Comparison of ENCODE assay signal across 19 mouse cellular contexts in the genomic region with DNA sequence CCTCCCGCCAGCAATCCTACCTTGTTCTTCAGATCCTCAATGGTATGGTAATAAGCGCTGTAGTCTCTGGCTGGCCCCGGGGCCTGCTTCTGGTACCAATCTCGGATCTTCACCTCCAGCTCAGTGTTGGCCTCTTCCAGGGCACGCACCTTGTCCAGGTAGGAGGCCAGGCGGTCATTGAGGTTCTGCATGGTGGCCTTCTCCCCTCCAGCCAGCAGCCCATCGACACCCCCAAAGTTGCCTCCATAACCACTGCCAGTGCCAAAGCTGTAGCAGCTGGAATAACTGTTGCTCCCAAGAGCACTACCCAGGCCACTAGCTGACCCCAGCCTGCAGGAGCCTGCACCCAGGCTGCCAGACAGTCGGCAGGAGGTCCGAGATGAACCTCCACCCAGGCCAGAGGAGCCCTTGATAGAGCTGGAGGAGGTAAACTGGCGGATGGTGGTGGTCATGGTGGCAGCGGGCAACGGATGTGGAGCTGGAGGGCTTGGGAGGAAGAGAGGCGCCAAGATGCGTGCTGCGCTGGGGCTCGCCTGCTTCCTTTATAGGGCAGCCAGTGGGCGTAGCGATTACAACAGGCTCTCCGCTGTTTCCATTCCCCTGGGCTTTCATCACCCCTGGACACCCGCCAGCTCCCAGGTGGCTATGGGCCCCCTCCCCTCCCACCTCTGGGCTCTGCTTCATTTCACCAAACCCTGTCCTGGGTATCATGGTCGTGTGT. TPM values are rescaled to one million over a fixed set of nuclear protein-coding genes. Genes with fewer than 3 reads are reported as not detected.
DNase-seq lines count a peak whose midpoint lies in the region; ATAC-seq and TF ChIP-seq lines count a peak whose summit lies in the region.
"Had no signal": no experiment of that assay in that cellular context is flagged by ENCODE, and none has a peak within 500 bp of the region (broad histone marks: within the 10 kb centered on the region; RNA-seq: fewer than 3 reads in every experiment).

A gene (minus strand): TSS at position 516 of the 721 bp plus-strand sequence.

- no peak within 1 kb of the TSS for H3K9ac ChIP-seq in heart, embryonic 16.5 days (ENCODE audit: low read length)
- peak within 1 kb of the TSS; percentile 15; the same call in 1 of the 2 replicates for H3K9ac ChIP-seq in ES-Bruce4 (ENCODE audit: low read depth, poor library complexity, severe bottlenecking)
- no peak within 1 kb of the TSS for H3K9ac ChIP-seq in limb, embryonic 14.5 days (ENCODE audit: low read depth, low read length, severe bottlenecking)
- H3K9ac ChIP-seq: forebrain, embryonic 12.5 days; neural tube, embryonic 13.5 days had no signal

- no peak for TF ChIP-seq POLR2A in ES-Bruce4 (IDR thresholded peaks at IDR 0.05; ENCODE audit: insufficient read depth, low read length)
- TF ChIP-seq POLR2A in limb, embryonic 14.5 days (IDR thresholded peaks at IDR 0.05; ENCODE audit: borderline replicate concordance, extremely low read depth, insufficient read depth, insufficient read length) = no peak

- no peak for TF ChIP-seq CTCF in ES-Bruce4 (IDR thresholded peaks at IDR 0.05; ENCODE audit: low read depth, low read length)

- H3K27me3 ChIP-seq in heart, embryonic 16.5 days (ENCODE audit: control insufficient read depth, insufficient read depth, low read length) = peaks cover 12% of the 10 kb centered on the region
- no peaks in the 10 kb centered on the region for H3K27me3 ChIP-seq in ES-Bruce4 (ENCODE audit: control insufficient read depth, insufficient read depth, low read length, poor library complexity, severe bottlenecking)
- H3K27me3 ChIP-seq in limb, embryonic 14.5 days (ENCODE audit: control insufficient read depth, insufficient read depth, low read length) = no peaks in the 10 kb centered on the region
- H3K27me3 ChIP-seq: forebrain, embryonic 12.5 days; neural tube, embryonic 13.5 days; Patski had no signal

- H3K9me3 ChIP-seq in heart, embryonic 16.5 days (replicated peaks; ENCODE audit: control insufficient read depth, low read length) = no peaks in the 10 kb centered on the region
- H3K9me3 ChIP-seq in ES-Bruce4 (replicated peaks; ENCODE audit: control insufficient read depth, insufficient read depth, low read length, poor library complexity, severe bottlenecking) = no peaks in the 10 kb centered on the region
- no peaks in the 10 kb centered on the region for H3K9me3 ChIP-seq in limb, embryonic 14.5 days (ENCODE audit: control insufficient read depth, low read length)
- H3K9me3 ChIP-seq: forebrain, embryonic 12.5 days; neural tube, embryonic 13.5 days had no signal

- H3K4me1 ChIP-seq in heart, embryonic 16.5 days (ENCODE audit: control insufficient read depth, insufficient read depth, low read length) = no peaks in the 10 kb centered on the region
- peaks cover 10% of the 10 kb centered on the region for H3K4me1 ChIP-seq in ES-Bruce4 (ENCODE audit: control insufficient read depth, insufficient read depth, low read length)
- H3K4me1 ChIP-seq in limb, embryonic 14.5 days (ENCODE audit: control insufficient read depth, insufficient read depth, low read length) = peaks cover 5% of the 10 kb centered on the region; the same call in 1 of the 2 replicates
- H3K4me1 ChIP-seq: neural tube, embryonic 13.5 days had no signal

- H3K4me3 ChIP-seq in heart, embryonic 16.5 days (ENCODE audit: low read length) = no peak within 1 kb of the TSS
- peak within 1 kb of the TSS; percentile 10 for H3K4me3 ChIP-seq in ES-Bruce4 (ENCODE audit: low read depth, low read length)
- H3K4me3 ChIP-seq in limb, embryonic 14.5 days (replicated peaks; ENCODE audit: low read length) = no peak within 1 kb of the TSS
- H3K4me3 ChIP-seq: forebrain, embryonic 12.5 days; gastrocnemius, adult 2 months; neural tube, embryonic 13.5 days had no signal

- WGBS in heart, embryonic 16.5 days = 68% methylated on average over 21 of the region's 21 CpGs
- 74% methylated on average over 21 of the region's 21 CpGs for WGBS in limb, embryonic 14.5 days

- no peaks in the 10 kb centered on the region for H3K36me3 ChIP-seq in heart, embryonic 16.5 days (ENCODE audit: control insufficient read depth, insufficient read depth)
- H3K36me3 ChIP-seq in ES-Bruce4 (ENCODE audit: control insufficient read depth, insufficient read depth, low read length, poor library complexity, severe bottlenecking) = no peaks in the 10 kb centered on the region
- no peaks in the 10 kb centered on the region for H3K36me3 ChIP-seq in limb, embryonic 14.5 days (ENCODE audit: control insufficient read depth, insufficient read depth, low read length)
- H3K36me3 ChIP-seq: forebrain, embryonic 12.5 days; neural tube, embryonic 13.5 days had no signal

- no peak for DNase-seq in heart, adult 18-20 months
- DNase-seq in R1 (ENCODE audit: low read depth, low spot score) = peak; percentile 33
- peak; percentile 16 for DNase-seq in limb, embryonic 14.5 days (ENCODE audit: low spot score)
- no peak for DNase-seq in spleen, postnatal 10 days (ENCODE audit: low spot score in 2 of 2)
- DNase-seq in cerebellum, postnatal 36 days = no peak
- DNase-seq: adrenal gland, adult 8-10 months; cerebellum, adult 9-11 months; gastrocnemius, adult 2 months; heart, postnatal 10 days; lung, adult 18-20 months; right cerebral cortex, postnatal 4 days had no signal

- ATAC-seq in heart, embryonic 16.5 days (replicated peaks; ENCODE audit: extremely low read depth, insufficient read depth, low FRiP score) = 0 out of 2 replicates have a peak, but pooled peaks have one; percentile 28
- no peak for ATAC-seq in limb, embryonic 14.5 days (ENCODE audit: low FRiP score, low read depth)
- ATAC-seq: midbrain, embryonic 16.5 days had no signal

- peak within 1 kb of the TSS; percentile 21; the same call in 1 of the 2 replicates for H3K4me2 ChIP-seq in heart, embryonic 16.5 days (ENCODE audit: low read depth, low read length)
- H3K4me2 ChIP-seq in limb, embryonic 14.5 days (replicated peaks; ENCODE audit: low read depth, low read length, severe bottlenecking) = no peak within 1 kb of the TSS
- H3K4me2 ChIP-seq: forebrain, embryonic 12.5 days; neural tube, embryonic 13.5 days had no signal

- 0 out of 2 replicates have a peak, but pooled peaks have one; percentile 2 for TF ChIP-seq EP300 in ES-Bruce4 (IDR thresholded peaks at IDR 0.05; ENCODE audit: insufficient read depth, low read depth, low read length)

- H3K27ac ChIP-seq in heart, embryonic 16.5 days (ENCODE audit: low read length) = no peak within 1 kb of the TSS
- peak within 1 kb of the TSS; percentile 77 for H3K27ac ChIP-seq in ES-Bruce4 (ENCODE audit: insufficient read depth, low read length)
- H3K27ac ChIP-seq in limb, embryonic 14.5 days (replicated peaks; ENCODE audit: low read depth, low read length) = no peak within 1 kb of the TSS
- H3K27ac ChIP-seq: forebrain, embryonic 12.5 days; gastrocnemius, adult 2 months; neural tube, embryonic 13.5 days had no signal

RNA-seq across cellular contexts. Expression of the gene that starts here (rescaled TPM):
- polyA plus RNA-seq in heart, embryonic 16.5 days (2015; fragmentation: Nextera tagmentation; extraction: Ambion mirVana) = 26.6 and 58.5 TPM in 2 replicates
- under 1 TPM in 1 of 2 experiments, not detected in 1; 0.31 TPM for total RNA-seq in heart, adult 18-20 months (2021)
- 10.5 and 11.8 TPM in 2 replicates for polyA plus RNA-seq in ES-Bruce4 (2011; ENCODE audit: insufficient read depth, insufficient read length, low read depth, missing spikeins)
- 22.1 and 28.1 TPM in 2 replicates for polyA plus RNA-seq in limb, embryonic 14.5 days (2012; rRNA removed)
- polyA plus RNA-seq in limb, embryonic 14.5 days (2014; fragmentation: Nextera tagmentation; extraction: Ambion mirVana) = 75.5 and 78.5 TPM in 2 replicates
- total RNA-seq: adrenal gland, adult 8-10 months; gastrocnemius, adult 2 months; heart, postnatal 10 days; layer of hippocampus, postnatal 10 days; megakaryocyte, adult 5-6 weeks had no signal

Comparison
In these comparisons a context has a peak if more than half of its experiments do, and no peak if none do; other contexts are left out.
1. DNase-seq: peak in R1 (single experiment) and limb, embryonic 14.5 days (single experiment); none in heart, adult 18-20 months (0 of 2), spleen, postnatal 10 days (0 of 2) and cerebellum, postnatal 36 days (0 of 2).